Mouse (Mus musculus): ENCODE measurements at regions not wholly inside any gene's neighbourhood (a gene's known extent, or its start where the extent isn't known, plus 50 kb on each side); places are given as distances from the start of the nearest gene placed in this dataset.
"Not testable (repeated sequence)": the region's sequence is repeated elsewhere in the genome, so short reads cannot be mapped to it uniquely, and the experiment has no call there.

- DNase-seq, result no peak
Observed at GRCm38 (mm10) chr17:31732176-31732880, 54.7 kb downstream of the Cryaa start.

GRCm38 (mm10) chr17:31734521-31734920 lies 56.9 kb downstream of the Cryaa start:
- DNase-seq, result no peak

GRCm38 (mm10) chr17:31736716-31737115 lies 59.1 kb downstream of the Cryaa start:
- no peak for DNase-seq

- no peak for DNase-seq
Observed at GRCm38 (mm10) chr17:31738249-31738648, 60.6 kb downstream of the Cryaa start.

- no peak for DNase-seq
Observed at GRCm38 (mm10) chr17:31739586-31739985, 62.0 kb downstream of the Cryaa start.

- no peak for DNase-seq
Observed at GRCm38 (mm10) chr17:31740059-31740458, 62.5 kb downstream of the Cryaa start.

- no peak for DNase-seq
Observed at GRCm38 (mm10) chr17:31743656-31744055, 66.0 kb downstream of the Cryaa start.

GRCm38 (mm10) chr17:31746198-31747111 lies 68.8 kb downstream of the Cryaa start:
- peak; percentile 48 for DNase-seq

GRCm38 (mm10) chr17:31747563-31747962 lies 70.0 kb downstream of the Cryaa start:
- DNase-seq, result no peak

- no peak for DNase-seq
Observed at GRCm38 (mm10) chr17:31748158-31748557, 70.6 kb downstream of the Cryaa start.

GRCm38 (mm10) chr17:31748971-31749370 lies 71.4 kb downstream of the Cryaa start:
- no peak for DNase-seq

GRCm38 (mm10) chr17:31751262-31751661 lies 73.7 kb downstream of the Cryaa start:
- DNase-seq, result no peak

- no peak for DNase-seq
Observed at GRCm38 (mm10) chr17:31753113-31753858, 75.7 kb downstream of the Cryaa start.

- DNase-seq, result no peak
Observed at GRCm38 (mm10) chr17:31753859-31754229, 76.2 kb downstream of the Cryaa start.

GRCm38 (mm10) chr17:31760465-31760864 lies 82.9 kb downstream of the Cryaa start:
- no peak for DNase-seq

GRCm38 (mm10) chr17:31763078-31763477 lies 85.5 kb downstream of the Cryaa start:
- peak; percentile 30 for DNase-seq

- DNase-seq, result peak; percentile 93
Observed at GRCm38 (mm10) chr17:31766779-31767697, 88.6 kb downstream of the Sik1 start.

- no peak for DNase-seq
Observed at GRCm38 (mm10) chr17:31772201-31772820, 83.3 kb downstream of the Sik1 start.

- DNase-seq, result not testable (repeated sequence)
Observed at GRCm38 (mm10) chr17:31773882-31774281, 81.7 kb downstream of the Sik1 start.

GRCm38 (mm10) chr17:31775037-31775436 lies 80.6 kb downstream of the Sik1 start:
- DNase-seq, result no peak

- no peak for DNase-seq
Observed at GRCm38 (mm10) chr17:31775966-31776365, 79.6 kb downstream of the Sik1 start.

Measured in retina, postnatal 1 day (tissue).